Mouse (Mus musculus) brain, embryonic 14.5 days (tissue): ENCODE measurements at regions not wholly inside any gene's neighbourhood (a gene's known extent, or its start where the extent isn't known, plus 50 kb on each side); places are given as distances from the start of the nearest gene placed in this dataset.

Experiments
- CTCF ChIP-seq: fragments of 200-500 bp; IDR thresholded peaks from 2 replicates; pipeline ENCODE4 v1.5.1; 2012; ENCODE audit warnings: inconsistent platforms, mild to moderate bottlenecking, moderate library complexity, borderline replicate concordance; ENCODE audit not compliant: insufficient read depth, insufficient read length; ENCODE audit errors: extremely low read depth
- POLR2A ChIP-seq: fragments of 200-500 bp; IDR thresholded peaks from 2 replicates; pipeline ENCODE4 v1.6.1; 2012; ENCODE audit warnings: mild to moderate bottlenecking, inconsistent platforms, borderline replicate concordance; ENCODE audit not compliant: poor library complexity, insufficient read depth, insufficient read length, severe bottlenecking; ENCODE audit errors: extremely low read depth

DNA sequence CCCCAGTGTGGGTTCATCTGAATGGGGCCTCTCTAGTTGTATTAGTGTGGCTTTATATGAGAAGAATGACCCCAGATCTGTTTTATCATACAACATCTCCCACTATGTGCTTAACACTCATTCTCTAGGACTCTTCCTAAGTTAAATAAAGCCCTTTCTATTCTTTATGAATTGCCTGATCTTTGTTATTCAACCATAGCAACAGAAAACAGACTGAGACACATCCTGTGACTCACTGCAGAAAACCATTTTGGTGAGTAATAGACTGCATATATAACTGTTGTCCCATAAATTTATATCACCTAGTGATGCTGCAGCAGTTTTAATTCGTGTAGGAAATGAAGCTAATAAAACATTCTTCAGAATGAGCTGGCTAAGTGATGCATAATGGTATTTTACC is 406.0 kb upstream of the Pmfbp1 start:
- TF ChIP-seq POLR2A (no peak), CTCF (no peak)
